Mouse (Mus musculus): ENCODE measurements around the gene Kirrel3.

Kirrel3 gene

GRCm38 (mm10) chr9:34837700-34838462, 352.2 kb downstream of the Kirrel3 start:
- DNase-seq = no peak

GRCm38 (mm10) chr9:34843275-34843965, 357.7 kb downstream of the Kirrel3 start:
- DNase-seq = no peak

GRCm38 (mm10) chr9:34846440-34846839, 360.7 kb downstream of the Kirrel3 start:
- no peak for DNase-seq

- no peak for DNase-seq
Observed at GRCm38 (mm10) chr9:34847664-34848063, 362.0 kb downstream of the Kirrel3 start.

DNA sequence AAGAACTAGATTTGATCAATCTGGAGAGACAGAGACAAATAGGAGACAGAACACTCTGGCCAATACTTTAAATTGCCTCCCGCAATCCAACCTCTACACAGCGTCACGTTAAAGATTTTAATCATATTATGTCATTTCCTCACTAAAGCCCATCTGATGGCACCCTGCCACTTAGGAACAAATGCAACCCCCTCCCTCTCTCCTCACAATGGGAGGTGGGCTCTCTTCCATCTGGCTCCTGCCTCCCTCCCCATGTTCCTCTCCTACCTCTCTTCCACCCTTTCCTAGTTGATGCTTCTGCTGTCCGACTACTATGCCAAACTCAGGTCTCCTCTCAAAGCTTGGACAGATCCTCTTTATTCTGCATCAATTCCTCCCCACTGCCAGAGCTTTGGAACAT, 365.4 kb downstream of the Kirrel3 start:
- no peak for DNase-seq

DNA sequence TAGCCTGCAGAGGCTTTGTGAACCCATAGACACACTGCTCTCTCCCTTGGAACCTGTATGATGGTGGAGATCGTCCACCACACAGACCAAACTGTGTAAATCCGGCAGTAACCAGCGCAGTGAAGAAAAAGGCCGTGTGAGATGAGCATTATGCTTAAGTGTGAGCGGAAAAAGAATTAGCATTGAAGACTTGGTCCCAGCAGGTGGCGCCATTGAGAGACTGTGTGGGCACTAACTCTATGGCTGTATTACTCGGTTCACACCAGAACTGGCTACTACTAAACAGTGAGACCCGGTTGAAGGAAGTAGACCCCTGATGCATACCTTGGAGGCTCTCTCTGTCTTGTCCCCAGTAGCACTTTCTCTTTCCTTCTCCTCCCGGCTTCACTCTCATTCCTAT, 371.9 kb downstream of the Kirrel3 start:
- no peak for DNase-seq

DNA sequence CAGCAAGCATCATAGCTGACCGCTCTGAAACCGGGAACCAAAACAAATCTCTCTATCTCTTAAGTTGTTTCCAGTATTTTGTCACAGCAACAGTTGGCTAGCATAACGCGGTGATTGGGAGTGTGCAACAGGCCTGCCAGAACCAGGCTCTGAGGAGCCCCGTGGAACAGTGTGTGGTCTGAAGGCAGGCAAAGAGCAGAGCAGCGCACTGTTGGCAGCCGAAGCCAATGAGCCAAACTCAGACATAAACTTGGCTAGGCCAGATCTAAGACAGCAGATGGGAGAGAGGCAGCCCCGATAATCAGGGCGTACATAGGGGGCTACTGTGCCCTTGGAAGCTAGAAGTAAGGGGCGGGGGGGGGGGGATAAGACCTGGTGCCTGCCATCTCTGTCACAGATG, 372.4 kb downstream of the Kirrel3 start:
- no peak for DNase-seq

- DNase-seq = no peak
Observed at GRCm38 (mm10) chr9:34860934-34861333, 375.2 kb downstream of the Kirrel3 start.

DNA sequence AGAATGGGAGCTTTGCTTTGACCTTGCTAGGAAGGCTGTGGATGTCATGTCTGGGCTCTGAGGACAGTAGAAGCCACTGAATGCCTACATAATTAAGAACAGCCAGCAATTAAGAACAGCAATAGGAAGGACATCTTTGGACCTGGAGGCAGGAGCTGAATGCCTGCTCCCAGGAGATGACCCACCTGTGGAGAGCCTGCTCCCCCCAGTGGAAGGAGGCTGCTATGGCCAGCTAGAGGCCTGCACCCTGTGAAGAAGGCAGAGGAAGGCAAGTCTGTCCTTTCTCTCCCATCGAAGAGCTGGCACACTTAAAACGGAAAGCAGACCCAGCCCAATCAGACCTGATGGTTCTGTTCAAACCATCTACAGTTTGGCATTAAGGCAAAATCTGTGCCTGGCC, 376.1 kb downstream of the Kirrel3 start:
- peak in 1 of 2 experiments; percentile 21 for DNase-seq

- no peak for DNase-seq
Observed at GRCm38 (mm10) chr9:34865606-34866005, 379.9 kb downstream of the Kirrel3 start.

- no peak for DNase-seq
Observed at GRCm38 (mm10) chr9:34871316-34871966, 385.7 kb downstream of the Kirrel3 start.

- peak; percentile 72 to 78 for DNase-seq
Observed at GRCm38 (mm10) chr9:34875238-34875637, 389.5 kb downstream of the Kirrel3 start.

DNA sequence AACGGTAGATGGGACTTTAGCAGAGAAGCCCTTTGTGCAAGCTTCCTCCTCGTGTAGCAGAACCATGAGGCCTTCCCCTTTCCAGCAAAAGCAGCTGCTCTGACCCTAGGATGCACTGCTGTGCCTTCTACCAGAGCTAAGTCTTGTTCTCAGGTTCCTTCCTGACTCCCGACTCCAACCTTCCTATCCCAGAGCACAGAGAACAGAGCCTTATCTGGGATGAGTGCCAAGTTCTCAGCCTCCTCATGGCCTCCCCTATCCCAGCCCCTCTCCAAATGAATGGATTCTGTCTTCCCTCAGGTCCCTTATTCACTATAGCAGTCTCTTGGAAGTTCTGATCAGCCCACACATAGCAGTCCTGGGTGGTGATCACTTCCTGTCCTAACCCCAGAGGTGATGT, 391.5 kb downstream of the Kirrel3 start:
- DNase-seq = no peak

DNA sequence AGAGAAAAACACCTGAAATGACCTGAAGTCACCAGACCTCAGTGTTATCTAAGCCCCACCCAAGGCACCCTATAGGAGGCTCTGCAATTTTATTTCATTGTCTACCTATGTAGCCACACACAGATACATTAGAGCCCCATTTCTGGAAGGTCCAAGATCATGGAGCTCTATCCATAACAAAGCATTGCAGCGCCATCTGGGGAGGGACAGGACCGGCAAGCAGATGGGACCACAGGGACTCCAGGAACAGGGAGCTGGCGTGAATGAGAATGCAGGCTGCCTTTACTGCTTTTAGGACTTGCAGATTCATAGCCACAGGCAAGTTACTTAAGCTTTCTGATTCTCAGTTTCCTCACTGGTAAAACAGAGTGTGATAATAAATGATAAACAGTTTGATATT, 392.1 kb downstream of the Kirrel3 start:
- DNase-seq = no peak

- DNase-seq = peak; percentile 28 to 47
Observed at GRCm38 (mm10) chr9:34881750-34882149, 396.1 kb downstream of the Kirrel3 start.

DNA sequence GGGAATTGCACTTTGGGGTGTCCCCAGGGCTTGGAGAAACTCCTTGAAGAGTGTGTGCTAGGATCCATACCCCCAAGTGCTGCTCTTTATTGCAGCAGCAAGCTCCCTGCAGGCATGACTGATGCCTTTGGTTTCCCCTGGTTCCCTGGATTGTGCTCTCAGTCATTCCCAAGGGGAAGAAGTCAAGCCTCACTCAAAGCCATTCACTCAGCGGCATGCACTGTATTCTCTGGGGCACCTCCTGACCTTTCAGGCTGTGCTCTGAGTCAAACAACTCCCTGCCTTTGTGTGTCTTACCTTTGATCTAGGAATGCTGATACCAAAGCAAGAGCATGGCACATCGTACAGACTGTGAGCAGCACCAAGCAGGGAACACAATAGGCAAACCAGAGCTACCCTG, 396.5 kb downstream of the Kirrel3 start:
- DNase-seq = no peak

GRCm38 (mm10) chr9:34883122-34883521, 397.4 kb downstream of the Kirrel3 start:
- no peak for DNase-seq

GRCm38 (mm10) chr9:34884325-34884724, 398.6 kb downstream of the Kirrel3 start:
- no peak for DNase-seq

GRCm38 (mm10) chr9:34884942-34885341, 399.2 kb downstream of the Kirrel3 start:
- no peak for DNase-seq

GRCm38 (mm10) chr9:34886746-34887145, 401.1 kb downstream of the Kirrel3 start:
- no peak for DNase-seq

DNA sequence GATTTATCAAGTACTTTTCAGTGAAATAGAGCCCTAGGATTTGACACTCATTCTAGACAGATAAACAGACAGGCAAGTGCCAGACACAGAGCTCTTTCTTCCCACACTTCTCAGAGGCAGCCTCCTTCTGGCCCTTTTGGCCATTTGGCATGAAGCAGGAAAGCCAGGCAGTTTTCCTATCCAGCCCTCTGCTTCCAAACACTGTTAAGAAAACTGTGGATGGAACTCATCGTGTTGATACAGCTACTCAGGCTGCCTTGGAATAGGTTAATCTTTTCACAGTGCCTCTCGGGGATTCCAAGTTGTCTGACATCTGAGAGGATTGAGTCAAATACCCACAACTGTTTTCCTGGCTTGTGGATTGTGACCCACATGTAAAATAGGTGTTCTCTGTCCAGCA, 401.5 kb downstream of the Kirrel3 start:
- DNase-seq = no peak

DNA sequence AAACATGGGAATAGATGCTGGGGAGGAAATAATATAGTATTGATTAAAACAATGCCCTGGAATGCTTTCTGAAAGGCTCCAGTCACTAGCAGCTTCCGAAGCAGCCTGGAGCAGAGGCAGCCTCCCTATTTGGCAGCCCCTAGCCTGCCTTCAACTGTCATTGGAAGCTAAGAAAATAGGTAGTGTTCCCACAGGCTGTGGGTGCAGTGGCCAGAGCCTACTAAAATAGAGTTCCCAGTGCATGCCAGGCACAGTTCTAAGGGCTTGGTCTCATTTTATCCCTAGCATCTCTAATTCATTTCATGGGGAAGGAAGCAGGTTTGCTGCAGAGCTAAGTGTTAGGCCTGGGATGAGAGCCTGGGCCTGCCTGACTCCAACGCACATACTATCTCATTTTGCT, 402.6 kb downstream of the Kirrel3 start:
- DNase-seq = no peak

GRCm38 (mm10) chr9:34901216-34901615, 415.5 kb downstream of the Kirrel3 start:
- DNase-seq = no peak

GRCm38 (mm10) chr9:34901888-34902287, 416.2 kb downstream of the Kirrel3 start:
- DNase-seq = no peak

Data from lung, adult 18-20 months (tissue).